Mouse (Mus musculus): ENCODE data around the gene Cryba4. TPM values are rescaled to one million over a fixed set of nuclear protein-coding genes. Genes with fewer than 3 reads are reported as not detected.

Gene Cryba4
- total RNA-seq (2023) = not detected

GRCm38 (mm10) chr5:112252400-112252799 is at the start of gene Cryba4:
Cryba4 (minus strand) TSS chr5:112252518.

GRCm38 (mm10) chr5:112276267-112276873 is 24.1 kb upstream of the Cryba4 start, which contains the start of gene Tpst2:
Tpst2 (plus strand) TSS chr5:112276691.

GRCm38 (mm10) chr5:112255426-112255825 is 3.1 kb upstream of the Cryba4 start, which contains the start of gene Crybb1:
Crybb1 (plus strand) TSS chr5:112255815.

Other genes starting within 250 kb of the Cryba4 start
- not detected for gene Crybb1, start 3.3 kb upstream of the Cryba4 start, total RNA-seq (2023)
- gene Tpst2, start 24.2 kb upstream of the Cryba4 start, total RNA-seq (2023) = 178 TPM
- 69.3 TPM for gene Tfip11, start 73.8 kb upstream of the Cryba4 start, total RNA-seq (2023)
- gene Srrd, start 90.5 kb upstream of the Cryba4 start, total RNA-seq (2023) = 25.3 TPM
- gene Hps4, start 90.6 kb upstream of the Cryba4 start, total RNA-seq (2023) = 20.0 TPM
- gene Gm6583, start 103.5 kb upstream of the Cryba4 start, total RNA-seq (2023) = not detected
- not detected for gene Asphd2, start 142.3 kb upstream of the Cryba4 start, total RNA-seq (2023)
- not detected for gene Gm6588, start 196.9 kb upstream of the Cryba4 start, total RNA-seq (2023)